Mouse (Mus musculus) cerebellum, postnatal 25 days (tissue): ENCODE results near the gene Ahdc1.

Source experiments
- DNase-seq, 2 experiments: peaks; one replicate each; pipeline ENCODE4 v3.0.0; 2021; ENCODE audit warnings: mixed read lengths in 2 of 2

Gene Ahdc1

DNA sequence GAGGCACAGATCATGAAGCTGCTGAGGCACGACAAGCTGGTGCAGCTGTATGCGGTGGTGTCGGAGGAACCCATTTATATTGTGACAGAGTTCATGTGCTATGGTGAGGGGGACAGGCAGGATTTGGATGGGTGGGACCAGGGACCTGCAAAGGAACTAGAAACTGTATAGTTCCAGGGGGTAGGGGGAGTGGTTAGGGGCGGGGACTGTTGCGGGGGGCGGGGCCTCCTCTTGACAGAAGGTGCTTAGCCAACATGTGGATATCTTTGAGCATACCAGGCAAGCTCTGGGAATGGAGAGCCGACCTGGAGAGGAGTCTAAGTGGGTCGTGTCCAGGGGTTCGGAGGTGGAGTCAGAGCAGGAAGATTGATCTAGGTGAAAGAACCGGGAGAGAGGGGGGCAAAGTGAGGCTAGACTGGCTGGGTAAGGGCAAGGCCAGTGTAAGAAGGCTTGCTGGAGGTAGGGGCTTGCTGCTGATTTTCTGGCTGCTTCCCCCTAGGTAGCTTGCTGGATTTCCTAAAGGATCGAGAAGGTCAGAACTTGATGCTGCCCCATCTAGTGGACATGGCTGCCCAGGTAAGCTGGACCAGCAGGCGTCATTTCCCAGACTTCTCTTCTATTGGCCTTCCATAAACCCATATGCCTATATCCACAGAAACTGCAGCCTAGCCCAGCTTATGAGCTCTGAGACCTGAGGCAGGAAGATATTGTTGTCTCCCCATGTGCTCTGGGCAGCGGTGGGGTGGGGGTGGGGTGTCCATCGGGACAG is 13.4 kb upstream of the Ahdc1 start:
- peak; percentile 6 to 14 for DNase-seq

DNA sequence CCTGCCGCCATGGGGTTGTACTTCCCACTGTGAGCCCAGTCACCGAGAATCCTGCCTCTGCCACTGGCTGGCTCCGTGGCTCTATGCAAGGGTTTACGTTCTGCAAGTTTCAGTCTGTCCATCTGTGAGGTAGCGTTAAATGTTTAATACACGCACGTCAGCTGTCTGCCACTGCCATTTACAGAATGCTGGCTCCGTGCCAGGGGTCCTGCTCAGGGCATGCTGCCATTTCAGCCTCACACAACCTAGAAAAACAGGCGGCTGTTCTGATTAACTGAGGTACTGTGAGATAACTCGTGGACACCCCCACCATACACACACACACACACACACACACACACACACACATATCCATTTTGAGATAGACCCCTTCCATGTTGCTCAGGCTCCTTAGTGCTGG is 8.2 kb upstream of the Ahdc1 start:
- peak in 1 of 2 experiments; percentile 73 for DNase-seq

DNA sequence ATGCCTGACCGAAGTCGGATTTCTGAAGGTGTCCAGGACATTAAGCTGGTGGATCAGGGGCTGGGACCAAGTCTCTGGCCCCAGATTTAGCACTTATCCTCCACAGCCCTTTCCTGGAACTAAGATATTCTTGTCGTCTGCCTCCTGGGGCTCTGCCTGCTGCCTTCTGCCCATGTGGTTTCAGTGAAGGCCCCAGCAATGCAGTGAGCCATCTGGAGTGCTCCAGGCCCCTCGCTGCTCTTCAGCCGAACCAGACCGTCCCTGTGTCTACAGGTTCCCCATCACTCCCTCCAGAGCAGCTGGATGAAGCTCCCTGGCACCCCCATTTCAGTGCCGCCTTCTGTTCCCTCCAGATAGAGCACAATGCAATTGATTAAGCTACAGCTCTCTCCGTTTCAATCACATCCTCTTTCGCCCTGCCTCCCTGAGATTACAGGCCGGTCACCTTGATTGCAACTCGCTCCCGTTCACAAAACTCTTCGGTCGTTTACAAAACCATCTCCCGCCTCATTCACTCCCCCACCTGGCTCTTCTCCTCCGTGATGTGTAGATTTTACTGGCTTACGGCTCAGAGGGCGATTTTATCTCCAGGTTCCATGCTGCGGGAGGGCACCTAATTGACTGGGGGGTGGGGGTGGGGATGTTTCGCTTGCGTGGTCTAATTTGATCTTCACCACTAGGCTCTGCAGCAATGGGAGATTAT is 7.6 kb upstream of the Ahdc1 start:
- peak; percentile 51 to 65 for DNase-seq

DNA sequence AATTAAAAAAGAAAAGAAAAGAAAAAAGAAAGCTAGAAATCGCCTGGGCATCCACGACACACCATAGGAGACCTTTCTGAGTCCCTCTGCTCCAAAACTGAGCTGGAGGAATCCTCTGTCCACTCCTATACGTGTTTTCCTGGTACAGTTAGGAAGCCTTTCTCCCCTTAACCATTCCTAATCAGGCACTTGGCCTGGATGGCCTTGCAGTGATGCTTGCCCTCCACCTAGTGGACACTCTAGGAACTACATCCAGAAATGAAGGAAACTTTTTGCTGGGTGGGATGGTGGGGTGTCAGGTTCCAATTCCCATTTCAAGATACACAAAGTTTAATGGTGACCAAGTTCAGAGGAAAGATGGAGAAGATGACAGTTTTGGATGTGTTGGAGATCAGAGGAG is 5.8 kb upstream of the Ahdc1 start:
- peak; percentile 72 to 83 for DNase-seq

DNA sequence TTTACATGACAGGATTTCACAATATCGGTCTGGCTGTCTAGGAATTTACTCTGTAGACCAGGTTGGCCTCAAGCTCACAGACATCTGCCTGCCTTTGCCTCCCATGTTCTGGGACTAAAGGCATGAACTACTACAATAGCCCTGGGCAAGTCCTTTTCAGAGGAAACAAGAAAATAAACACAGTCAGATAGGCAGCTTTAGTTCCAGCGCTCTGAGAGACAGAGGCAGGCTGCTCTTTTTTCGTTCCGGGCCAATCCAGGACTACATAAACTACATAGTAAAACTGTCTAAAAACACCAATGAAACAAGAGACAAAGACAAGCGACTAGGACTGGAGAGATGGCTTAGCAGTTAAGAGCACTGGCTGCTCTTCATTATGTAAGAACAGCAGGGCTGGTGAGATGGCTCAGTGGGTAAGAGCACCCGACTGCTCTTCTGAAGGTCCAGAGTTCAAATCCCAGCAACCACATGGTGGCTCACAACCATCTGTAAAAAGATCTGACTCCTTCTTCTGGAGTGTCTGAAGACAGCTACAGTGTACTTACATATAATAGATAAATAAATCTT is 5.1 kb upstream of the Ahdc1 start:
- peak in 1 of 2 experiments; percentile 8 for DNase-seq

DNA sequence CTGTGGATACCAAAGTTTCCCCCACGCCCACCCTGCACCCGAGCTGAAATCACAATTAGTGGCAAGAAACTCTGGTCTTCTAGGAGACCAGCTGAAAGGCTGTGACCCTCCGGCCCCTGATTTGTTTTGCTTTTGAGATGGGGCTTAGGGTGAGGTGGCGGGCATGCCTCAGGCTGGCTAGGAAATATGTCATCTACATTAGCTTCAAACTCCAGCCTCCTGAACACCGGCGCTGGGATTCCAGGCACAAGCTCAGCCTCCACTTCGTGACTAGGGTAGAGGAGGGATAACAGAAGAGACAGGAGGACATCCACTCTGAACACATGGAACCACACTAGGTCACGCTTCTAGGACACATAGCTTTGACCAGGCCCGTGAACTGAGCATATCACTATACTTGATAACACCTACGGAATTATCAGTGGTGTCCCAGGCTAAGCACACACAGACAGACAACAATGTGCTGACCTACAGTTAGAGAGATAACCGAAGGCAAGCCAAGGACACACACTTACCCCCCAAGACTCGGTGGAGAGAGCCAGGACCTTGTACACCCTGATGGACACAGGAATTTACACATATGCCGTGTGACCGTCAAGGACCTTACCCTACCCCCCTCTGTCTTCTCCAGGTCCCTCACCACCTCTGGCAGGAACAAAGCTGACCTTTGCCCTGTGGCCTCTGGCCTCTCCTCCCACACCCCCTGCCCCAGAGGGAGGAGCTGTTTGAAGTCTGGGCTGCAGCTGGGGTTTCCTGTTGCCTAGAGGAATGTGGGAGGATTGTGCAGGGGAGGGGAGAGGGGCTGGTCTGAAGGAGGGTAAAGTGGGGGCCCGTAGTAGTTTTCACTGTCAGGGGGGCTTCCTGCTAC is 3.3 kb upstream of the Ahdc1 start:
- peak in 1 of 2 experiments; percentile 25 for DNase-seq

DNA sequence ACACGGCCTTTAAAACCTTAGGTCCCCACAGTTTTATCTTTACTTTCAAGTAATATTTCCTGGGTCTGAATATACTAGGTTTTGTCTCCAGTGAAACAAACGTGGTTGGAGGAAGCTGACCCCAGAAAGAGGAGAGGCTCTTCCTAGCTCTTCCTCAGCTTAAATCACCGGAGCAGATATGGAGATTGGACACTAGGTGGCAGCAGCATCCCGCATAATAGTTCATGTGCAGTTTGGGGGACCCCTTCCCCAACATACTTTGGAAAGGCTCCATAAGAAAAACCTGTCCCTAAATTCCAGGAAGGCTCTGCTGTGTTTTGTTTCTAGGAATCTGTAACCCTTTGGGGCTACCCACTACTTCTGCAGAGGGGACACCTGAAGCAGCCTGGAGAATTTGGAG is 1.9 kb upstream of the Ahdc1 start:
- DNase-seq, result peak; percentile 78 to 84

DNA sequence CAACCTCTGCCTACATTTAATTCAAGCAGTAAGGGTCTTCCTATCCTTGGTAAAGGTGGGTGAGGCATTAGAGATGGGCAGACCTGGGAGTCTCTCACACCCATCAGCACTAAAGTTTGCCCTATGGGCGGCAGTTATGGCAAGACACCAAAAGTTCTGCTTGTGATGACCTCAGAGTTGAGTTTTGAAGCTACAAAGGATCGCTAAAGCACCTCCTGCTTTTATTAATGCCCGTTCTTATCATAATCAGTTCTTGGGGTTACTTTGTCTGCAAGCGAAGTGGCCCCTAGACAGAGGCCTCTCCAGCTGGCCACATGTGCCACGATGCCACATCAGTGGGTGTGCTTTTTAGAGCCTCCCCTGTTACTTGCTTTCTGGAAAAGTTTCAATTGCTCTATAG is 1.4 kb upstream of the Ahdc1 start:
- DNase-seq, result peak in 1 of 2 experiments; percentile 28

DNA sequence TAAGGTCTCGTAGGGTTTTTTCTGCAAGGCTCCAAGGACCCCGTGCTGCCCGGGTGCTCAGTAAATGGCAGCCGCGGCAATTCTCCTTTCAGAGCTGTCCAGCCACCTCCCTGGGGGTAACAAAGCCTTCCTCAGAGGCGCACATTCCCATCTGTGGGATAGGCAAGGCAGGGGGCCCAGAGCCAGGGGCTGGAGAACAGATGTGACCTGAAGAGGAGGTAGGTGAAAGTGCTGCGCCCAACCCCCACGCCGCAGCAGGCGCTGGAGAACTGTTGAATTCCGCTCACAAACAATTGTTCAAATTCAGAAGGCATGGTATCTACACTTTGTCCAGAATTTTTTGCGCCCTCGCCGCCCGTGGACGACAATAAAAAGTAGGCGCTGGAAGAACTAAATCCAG is 449 bp upstream of the Ahdc1 start:
- peak; percentile 29 to 50 for DNase-seq

DNA sequence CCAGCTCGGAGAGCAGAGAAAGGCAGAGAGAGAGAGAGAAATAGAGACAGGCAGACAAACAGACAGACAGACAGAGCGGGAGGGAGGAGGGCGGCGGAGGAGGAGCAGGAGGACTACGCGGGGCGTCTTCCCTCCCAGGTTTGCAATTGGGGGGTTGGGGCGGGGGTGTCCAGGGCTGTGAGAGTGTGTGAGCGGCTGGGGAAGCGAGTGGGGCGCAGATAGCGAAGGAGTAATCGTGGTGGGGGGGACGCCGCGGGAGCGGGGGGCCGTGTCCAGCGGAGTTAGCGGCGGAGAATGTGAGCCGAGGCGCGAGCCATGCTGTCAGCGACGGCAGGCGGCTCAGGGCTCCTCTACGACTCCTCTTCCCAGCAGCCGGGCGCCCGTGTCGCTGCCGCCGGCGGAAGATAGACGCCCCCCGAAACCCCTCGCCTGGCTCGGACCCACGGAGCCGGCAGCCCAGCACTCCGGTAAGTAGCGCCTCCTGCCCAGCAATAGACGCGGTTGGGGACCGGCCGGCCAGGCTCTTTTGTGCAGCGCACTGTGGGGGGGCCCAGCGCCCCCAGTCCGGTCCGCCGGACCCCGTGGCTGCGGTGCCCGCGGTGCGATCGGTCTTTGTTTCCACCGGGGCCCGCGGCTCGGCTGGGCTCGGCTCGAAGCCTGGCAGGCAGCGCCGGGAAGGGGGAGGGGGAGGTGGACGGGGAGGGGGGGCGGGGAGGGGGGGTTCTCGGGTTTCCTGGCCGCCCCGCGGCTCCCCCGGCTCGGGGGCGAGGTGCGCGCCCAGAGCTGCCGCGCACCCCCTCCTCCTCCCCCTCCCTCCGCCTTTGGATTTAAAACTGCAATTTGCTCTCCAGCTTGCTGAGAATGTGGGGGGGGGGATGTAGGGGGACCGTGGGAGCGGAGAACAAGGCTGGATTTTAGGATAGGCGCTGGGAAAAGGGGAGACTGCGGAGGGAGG is 1.0 kb downstream of the Ahdc1 start:
- DNase-seq, result peak in 1 of 2 experiments; percentile 74

DNA sequence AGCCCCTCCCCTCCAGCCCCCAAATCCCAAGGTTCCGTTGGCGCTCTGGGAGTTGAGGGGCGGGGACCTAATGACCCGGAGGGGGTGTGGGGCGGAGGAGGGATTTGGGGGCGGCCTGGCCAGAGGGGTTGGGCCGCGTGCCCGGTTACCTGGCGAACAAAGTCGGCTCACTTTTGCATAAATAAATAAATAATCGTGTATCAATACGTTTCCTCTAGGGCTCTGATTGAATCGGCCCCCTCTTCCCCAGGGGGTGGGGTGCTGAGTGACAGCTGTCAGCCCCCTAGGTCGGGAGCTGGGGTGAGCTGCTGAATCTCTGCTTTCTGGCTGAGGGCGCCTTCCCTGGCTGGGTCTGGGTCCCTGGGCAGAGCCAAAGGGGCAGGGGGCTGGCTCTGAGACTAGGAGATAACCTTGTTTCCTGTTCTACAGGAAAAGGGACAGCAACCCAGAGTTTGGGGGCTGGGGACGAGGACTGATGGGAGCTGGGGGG is 1.8 kb downstream of the Ahdc1 start:
- peak; percentile 50 to 72 for DNase-seq

DNA sequence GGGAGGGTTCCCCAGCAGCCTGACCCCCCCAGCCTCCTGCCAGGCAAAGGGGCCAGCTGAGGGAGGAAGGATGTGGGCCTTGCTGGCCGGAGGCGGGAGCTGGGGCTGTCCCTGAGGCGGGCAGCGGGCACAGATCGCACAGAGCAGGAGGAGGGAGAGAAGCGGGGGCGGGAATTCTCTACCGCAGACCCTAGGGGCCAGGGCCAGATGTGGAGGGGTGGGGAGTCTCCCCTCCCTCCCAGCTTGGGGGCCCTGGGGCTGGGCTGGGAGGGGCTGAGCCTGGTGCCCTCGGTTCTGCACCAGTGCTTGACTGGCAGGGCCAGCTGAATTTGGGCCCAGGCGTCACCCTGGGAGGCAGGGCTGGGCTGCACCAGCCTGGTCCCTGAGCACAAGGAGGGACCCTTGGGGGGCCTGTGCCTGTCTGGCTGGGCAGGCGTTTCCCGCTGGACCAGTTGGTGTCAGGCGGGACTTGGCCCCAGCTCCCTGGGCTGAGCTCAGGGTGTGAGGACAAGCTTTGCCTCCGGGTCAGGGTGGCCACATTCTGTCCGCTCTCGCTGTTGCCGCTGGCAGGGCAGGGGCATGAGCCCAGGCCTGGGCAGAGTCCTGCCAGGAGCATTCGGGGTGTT is 2.3 kb downstream of the Ahdc1 start:
- peak; percentile 73 to 75 for DNase-seq

DNA sequence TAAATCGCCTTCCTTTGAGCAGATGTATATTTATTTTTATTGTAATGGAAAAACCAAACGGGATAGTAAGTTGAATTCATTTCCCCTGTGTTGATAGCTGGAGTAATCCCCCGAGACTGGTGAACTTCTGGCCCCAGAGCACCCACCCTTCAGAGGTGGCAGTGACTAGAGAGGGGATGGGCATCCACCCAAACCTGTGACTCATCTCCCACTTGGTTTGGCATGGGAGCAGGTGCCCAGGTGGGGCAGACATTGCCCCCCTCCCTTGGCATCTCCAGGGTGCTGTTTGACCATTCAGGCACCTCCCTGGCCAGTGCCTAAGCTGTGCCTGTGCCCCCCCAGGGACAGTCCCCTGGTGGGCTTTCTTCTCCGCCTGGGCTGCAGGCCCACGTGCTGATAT is 3.0 kb downstream of the Ahdc1 start:
- peak; percentile 59 to 77 for DNase-seq

DNA sequence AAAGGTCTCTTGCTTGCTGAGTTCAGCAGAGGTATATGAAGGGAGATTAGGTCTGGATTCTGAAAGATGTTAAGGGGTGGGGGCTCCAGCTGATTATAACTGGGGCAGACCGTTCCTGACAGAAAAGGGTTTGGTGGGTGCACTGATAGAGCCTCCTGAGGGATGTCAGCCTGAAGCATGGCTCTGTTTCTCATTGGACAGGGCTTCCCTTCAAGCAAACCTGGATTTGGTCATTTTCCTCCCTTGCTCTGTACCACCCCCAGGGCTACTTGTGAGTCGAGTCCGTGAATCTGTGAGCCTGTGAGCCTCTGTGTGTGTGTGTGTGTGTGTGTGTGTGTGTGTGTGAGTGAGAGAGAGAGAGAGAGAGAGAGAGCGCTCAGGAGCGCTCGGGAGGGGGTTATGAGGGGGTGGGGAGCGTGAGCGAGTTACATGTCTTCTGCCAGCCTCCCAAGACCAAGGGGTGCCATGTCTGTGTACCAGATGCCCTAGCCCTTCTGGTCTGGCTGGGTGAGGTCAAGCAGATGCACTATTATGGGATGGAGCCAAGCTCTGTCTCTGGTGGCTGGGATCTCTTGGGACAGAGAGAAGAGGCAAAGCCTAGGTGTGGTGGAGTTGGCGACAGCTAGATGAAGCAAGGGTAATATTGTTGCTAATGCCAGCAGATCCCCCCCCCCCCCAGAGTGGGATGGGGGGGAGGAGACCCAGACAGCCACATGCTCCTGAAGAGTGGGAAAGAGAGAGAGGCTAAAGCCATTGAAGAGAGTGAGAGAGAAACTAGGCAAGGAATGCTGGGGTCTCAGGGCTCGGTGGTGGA is 4.0 kb downstream of the Ahdc1 start:
- peak; percentile 53 to 59 for DNase-seq

DNA sequence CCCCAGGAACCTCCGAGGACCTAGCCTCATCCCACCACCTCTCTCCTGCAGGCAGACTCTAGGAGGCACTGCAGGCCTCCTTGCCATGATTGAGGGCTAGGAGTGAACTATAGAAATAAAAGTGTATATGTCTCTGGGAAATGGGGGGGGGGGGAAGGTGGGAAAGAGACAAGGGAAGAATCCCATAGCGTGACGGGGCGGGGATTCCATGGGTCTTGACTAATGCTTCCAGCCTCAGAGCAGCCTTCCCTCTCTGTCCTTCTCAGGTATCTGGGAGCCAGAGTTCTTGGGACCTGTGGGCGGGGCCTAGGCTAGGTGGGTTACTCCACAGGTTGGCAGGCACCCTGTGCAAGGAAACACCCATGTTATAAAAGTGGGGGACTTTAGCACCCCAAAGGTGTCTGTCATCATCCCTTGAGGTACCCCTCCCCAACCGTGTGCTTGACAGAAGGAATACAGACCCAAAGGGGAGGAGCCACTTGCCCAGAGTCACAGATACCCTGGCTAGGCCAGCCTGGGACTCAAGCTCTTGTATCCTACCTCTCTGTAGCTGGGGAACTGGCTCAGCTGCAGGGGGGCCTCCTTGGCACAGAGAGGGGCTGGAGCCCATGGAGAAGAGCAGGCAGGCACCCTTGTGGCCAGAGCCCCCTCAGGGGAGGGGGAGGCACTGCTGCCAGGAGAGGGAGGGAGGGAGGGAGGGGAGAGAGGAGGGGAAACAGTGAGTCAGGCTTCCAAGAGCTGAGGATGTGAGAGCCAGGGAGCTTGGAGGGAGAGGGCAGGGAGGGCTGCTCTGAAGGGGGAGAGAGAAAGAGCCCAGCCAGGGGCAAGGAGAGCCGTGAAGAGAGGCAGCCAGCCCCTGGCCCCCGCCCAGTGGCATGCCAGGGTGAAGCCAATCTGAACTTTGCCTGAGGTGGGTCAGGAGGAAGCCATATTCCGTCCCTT is 4.9 kb downstream of the Ahdc1 start:
- peak; percentile 26 to 49 for DNase-seq

DNA sequence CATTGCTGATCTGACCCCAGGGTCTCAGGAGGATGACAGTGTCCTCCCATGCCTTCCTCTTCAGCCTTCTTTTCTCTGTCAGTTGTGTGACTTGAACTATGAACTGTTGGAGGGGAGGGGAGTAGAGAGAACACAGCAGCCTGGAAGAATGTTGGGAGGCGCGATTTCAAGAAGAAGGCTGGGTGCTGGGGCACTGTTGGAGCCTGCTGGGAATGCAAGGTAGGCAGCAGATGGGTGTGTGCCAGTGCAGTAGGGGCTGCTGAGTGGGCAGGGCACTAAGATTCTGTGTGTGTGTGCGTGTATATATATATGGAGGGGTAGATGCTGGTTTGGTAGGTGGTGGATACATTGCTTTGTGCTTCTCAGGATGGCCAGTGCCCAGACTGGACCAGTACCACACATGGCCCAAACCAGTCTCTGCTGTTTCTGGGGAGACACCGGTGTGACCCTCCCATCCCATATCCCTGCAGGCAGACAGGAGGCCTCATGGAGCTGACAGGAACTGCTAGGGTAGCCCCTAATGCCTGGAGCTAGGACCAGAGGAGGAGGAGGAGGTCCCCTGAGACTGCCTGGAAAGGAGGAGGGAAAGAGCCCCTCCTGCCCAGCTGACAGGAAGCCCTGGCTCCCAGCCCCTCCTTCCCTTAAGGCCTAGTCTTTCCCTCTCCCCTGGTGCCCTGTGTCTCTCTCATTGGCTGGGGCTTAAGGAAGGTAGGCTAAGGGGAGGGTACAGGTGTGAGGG is 5.8 kb downstream of the Ahdc1 start:
- peak; percentile 18 to 27 for DNase-seq

DNA sequence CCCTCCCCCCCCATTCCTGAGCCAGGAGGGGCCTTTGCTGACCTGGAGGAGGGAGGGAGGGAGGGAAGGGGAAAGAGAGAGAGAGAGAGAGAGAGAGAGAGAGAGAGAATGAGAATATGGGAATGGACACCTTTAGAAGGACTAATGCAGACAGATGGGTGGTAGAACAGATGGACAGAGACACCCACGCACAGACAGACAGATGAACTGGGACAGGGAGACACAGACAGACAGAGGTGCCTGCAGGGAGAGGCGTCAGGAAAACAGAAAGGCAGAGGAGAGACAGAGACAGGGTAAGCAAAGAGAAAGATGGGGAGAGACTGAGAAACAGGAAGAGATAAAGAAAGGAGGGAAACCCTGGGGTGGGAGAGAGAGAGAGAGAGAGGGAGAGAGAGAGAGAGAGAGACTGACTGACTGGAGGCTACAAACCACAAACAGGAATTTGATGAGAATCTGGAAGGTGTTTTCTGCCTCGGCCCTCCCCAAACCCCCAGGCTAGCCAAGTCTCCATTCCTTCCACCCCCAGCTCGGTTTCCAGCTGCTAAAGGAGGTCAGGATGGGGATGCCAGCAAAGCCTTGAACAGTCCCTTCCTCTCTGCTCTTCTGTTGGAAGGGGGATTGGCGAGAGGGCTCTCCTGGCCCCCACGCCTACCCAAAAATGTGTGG is 6.7 kb downstream of the Ahdc1 start:
- DNase-seq, result peak in 1 of 2 experiments; percentile 17
